Mouse (Mus musculus): ENCODE data around the gene Enpp5. TPM values are rescaled to one million over a fixed set of nuclear protein-coding genes. Genes with fewer than 3 reads are reported as not detected.

The Enpp5 gene
- polyA plus RNA-seq, 1 experiment = 16.2 TPM

GRCm38 (mm10) chr17:44134545-44134944, 55.9 kb downstream of the Enpp5 start:
- no peaks in the 10 kb centered on the region for H3K36me3 ChIP-seq (ENCODE audit: control insufficient read depth, insufficient read depth, low read length, poor library complexity, severe bottlenecking)
- H3K9ac ChIP-seq (ENCODE audit: low read depth, poor library complexity, severe bottlenecking) = no peak overlapping the region
- H3K27me3 ChIP-seq (ENCODE audit: control insufficient read depth, insufficient read depth, low read length, poor library complexity, severe bottlenecking) = no peaks in the 10 kb centered on the region; the same call in 1 of the 2 replicates
- H3K27ac ChIP-seq (ENCODE audit: insufficient read depth, low read length) = no peak overlapping the region
- no peak overlapping the region for H3K4me3 ChIP-seq (ENCODE audit: low read depth, low read length)
- H3K4me1 ChIP-seq (ENCODE audit: control insufficient read depth, insufficient read depth, low read length) = no peaks in the 10 kb centered on the region
- no peaks in the 10 kb centered on the region for H3K9me3 ChIP-seq (replicated peaks; ENCODE audit: control insufficient read depth, insufficient read depth, low read length, poor library complexity, severe bottlenecking)
- TF ChIP-seq POLR2A (IDR thresholded peaks at IDR 0.05; ENCODE audit: insufficient read depth, low read length) = no peak
- TF ChIP-seq EP300 (IDR thresholded peaks at IDR 0.05; ENCODE audit: insufficient read depth, low read depth, low read length) = no peak
- no peak for TF ChIP-seq CTCF (IDR thresholded peaks at IDR 0.05; ENCODE audit: low read depth, low read length)

- H3K9ac ChIP-seq (ENCODE audit: low read depth, poor library complexity, severe bottlenecking) = no peak overlapping the region
- TF ChIP-seq POLR2A (IDR thresholded peaks at IDR 0.05; ENCODE audit: insufficient read depth, low read length) (no peak), CTCF (IDR thresholded peaks at IDR 0.05; ENCODE audit: low read depth, low read length) (no peak), EP300 (IDR thresholded peaks at IDR 0.05; ENCODE audit: insufficient read depth, low read depth, low read length) (no peak)
- H3K4me3 ChIP-seq (ENCODE audit: low read depth, low read length) = no peak overlapping the region
- no peaks in the 10 kb centered on the region for H3K36me3 ChIP-seq (ENCODE audit: control insufficient read depth, insufficient read depth, low read length, poor library complexity, severe bottlenecking)
- H3K27me3 ChIP-seq (ENCODE audit: control insufficient read depth, insufficient read depth, low read length, poor library complexity, severe bottlenecking) = no peaks in the 10 kb centered on the region; the same call in 1 of the 2 replicates
- H3K4me1 ChIP-seq (ENCODE audit: control insufficient read depth, insufficient read depth, low read length) = no peaks in the 10 kb centered on the region
- H3K27ac ChIP-seq (ENCODE audit: insufficient read depth, low read length) = no peak overlapping the region
- H3K9me3 ChIP-seq (replicated peaks; ENCODE audit: control insufficient read depth, insufficient read depth, low read length, poor library complexity, severe bottlenecking) = no peaks in the 10 kb centered on the region
Measured at GRCm38 (mm10) chr17:44136018-44136417, 57.4 kb downstream of the Enpp5 start.

Other genes with a start within 250 kb of the Enpp5 start
- gene Enpp4, start 27.0 kb downstream of the Enpp5 start, polyA plus RNA-seq (2011; ENCODE audit: insufficient read depth, insufficient read length, low read depth, missing spikeins) = 1.8 and 2.0 TPM in 2 replicates
- 4.9 and 6.0 TPM in 2 replicates for gene Clic5, start 109.8 kb downstream of the Enpp5 start, polyA plus RNA-seq (2011; ENCODE audit: insufficient read depth, insufficient read length, low read depth, missing spikeins)